Mouse (Mus musculus): ENCODE results near the gene Braf.

- no peak for TF ChIP-seq POLR2A (IDR thresholded peaks at IDR 0.05; ENCODE audit: low read depth, low read length)
- no peak for TF ChIP-seq CTCF (IDR thresholded peaks at IDR 0.05; ENCODE audit: borderline replicate concordance, insufficient read depth, low read length)
Measured at GRCm38 (mm10) chr6:39705625-39706024, 19.6 kb downstream of the Braf start.
